Mouse (Mus musculus): ENCODE measurements around the gene Accsl. TPM values are rescaled to one million over a fixed set of nuclear protein-coding genes. Genes with fewer than 3 reads are reported as not detected.
A peak's percentile ranks its signal among the peaks of the same experiment; 100 is the strongest.

The Accsl gene
- polyA plus RNA-seq, 1 experiment from 2014 or later = 0.33 TPM

DNA sequence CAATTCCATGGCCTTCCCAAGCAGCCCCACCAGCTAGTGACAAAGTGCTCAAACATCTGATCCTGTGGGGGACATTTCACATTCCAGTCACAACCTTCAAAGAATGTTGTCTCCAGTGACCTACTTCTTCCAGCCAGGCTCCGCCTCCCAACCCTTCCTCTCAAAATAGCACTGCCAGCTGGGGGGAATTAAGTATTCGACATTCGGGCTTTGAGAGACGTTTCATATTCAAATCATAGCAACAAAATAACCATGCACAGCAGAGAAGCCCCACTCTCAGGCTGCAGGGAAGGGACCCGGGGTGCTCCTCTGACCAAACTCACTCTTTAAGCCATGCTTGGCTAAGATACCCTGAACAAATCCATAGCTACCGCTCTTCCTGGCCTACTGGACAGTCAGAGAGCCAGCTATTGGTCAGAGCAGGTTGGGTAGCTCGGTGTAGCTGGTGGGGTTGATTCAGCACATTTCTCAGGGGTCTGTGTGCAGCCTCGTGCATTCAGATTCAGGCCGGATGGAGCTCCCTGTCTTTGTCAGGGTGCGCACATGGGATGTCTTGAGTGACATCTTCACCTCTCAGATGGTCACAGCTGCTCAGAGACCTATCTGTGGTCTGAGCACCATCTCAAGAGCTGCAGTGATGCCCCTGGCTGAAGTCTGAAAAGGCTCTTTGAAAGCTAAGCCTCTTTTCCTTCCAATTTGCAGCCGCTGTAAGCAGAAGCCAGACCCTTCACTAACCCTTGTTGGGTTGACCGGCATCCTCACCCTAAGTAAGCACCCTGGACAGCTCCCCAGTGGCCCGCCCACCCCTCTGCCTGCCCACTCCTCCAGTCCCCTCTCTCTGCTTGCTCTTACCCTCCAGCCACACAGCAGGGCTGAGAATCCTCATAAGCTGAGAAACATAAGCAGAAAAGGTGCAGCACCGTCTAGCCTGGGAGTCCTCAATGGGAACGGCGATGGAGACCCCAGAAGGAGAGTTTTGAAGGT lies 30.7 kb upstream of the Accsl start:
- Histone ChIP-seq H3K4me2 (ENCODE audit: low read depth, low read length) (no peak overlapping the region), H3K27me3 (ENCODE audit: control insufficient read depth, insufficient read depth, low read length) (no peaks in the 10 kb centered on the region), H3K36me3 (ENCODE audit: control insufficient read depth, insufficient read depth, low read length) (no peaks in the 10 kb centered on the region), H3K9me3 (ENCODE audit: control insufficient read depth, low read length) (no peaks in the 10 kb centered on the region), H3K4me1 (ENCODE audit: control insufficient read depth, insufficient read depth, low read length) (no peaks in the 10 kb centered on the region), H3K9ac (replicated peaks; ENCODE audit: low read depth, low read length) (no peak overlapping the region), H3K4me3 (ENCODE audit: low read depth, low read length) (no peak overlapping the region), H3K27ac (ENCODE audit: low read depth, low read length) (no peak overlapping the region)
- ATAC-seq (ENCODE audit: low read depth) = no peak
- 54% methylated on average over 16 of the region's 16 CpGs for WGBS

DNA sequence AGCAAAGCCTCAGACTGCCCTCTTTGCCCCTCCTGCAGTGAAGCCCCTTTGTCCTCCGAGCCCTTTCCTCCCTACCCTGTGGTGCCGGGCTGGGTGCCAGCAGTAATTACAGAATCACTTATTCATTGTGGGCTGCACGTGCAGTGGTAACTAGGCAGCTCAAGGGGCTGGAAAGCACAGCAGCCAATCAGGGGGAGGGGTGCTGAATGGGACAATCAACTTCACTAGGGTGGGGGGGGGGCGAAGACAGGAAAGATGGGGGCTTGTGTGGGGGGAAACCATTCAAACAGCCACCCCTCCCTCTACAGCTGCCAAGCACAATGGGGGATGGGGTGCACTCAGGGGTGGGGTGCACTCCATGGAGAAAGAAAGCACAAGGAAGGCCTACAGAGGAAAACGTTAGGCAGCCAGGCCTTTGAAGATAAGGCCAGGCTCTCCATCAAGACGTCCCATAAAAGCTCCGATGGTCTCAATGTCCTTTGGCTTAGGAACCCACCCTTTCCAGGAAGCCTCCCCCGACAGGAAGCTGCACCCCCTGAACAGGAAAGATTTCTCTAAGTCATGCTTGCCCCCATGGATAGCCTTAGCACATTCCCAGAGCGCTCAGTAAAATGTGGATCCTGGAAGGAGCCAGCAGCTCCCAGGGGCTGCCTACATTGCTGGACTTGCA lies 22.8 kb upstream of the Accsl start:
- WGBS = 7% methylated on average over 8 of the region's 9 CpGs
- H3K9ac ChIP-seq (replicated peaks; ENCODE audit: low read depth, low read length) = no peak overlapping the region

DNA sequence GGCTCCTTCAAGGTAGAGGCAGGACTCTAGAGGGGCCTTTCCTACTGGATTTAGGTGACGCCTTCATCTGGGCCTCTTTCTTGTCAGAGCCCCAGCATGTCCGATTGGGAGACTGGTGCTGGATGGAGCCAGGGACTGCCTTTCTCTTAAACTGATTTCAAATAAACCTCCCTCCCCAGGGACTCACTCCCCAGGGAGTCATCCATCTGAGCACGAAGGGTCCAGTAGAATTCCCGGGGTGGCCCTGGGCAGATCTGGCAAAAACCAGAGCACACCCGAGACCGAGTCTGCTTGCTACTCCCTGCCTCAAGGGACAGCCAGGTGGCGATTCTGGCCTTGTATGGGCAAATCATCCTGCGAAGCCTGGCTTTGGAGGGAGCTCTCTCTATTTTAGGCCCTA lies 21.2 kb upstream of the Accsl start:
- Histone ChIP-seq H3K27me3 (ENCODE audit: control insufficient read depth, insufficient read depth, low read length) (no peaks in the 10 kb centered on the region), H3K9ac (replicated peaks; ENCODE audit: low read depth, low read length) (no peak overlapping the region), H3K4me1 (ENCODE audit: control insufficient read depth, insufficient read depth, low read length) (peaks cover 10% of the 10 kb centered on the region), H3K27ac (ENCODE audit: low read depth, low read length) (no peak overlapping the region), H3K9me3 (ENCODE audit: control insufficient read depth, low read length) (no peaks in the 10 kb centered on the region), H3K4me3 (ENCODE audit: low read depth, low read length) (no peak overlapping the region), H3K36me3 (ENCODE audit: control insufficient read depth, insufficient read depth, low read length) (no peaks in the 10 kb centered on the region), H3K4me2 (ENCODE audit: low read depth, low read length) (no peak overlapping the region)
- no peak for ATAC-seq (ENCODE audit: low read depth)
- WGBS = 63% methylated on average over 8 of the region's 8 CpGs

More for the DNA sequence above, 22.8 kb upstream of the Accsl start:
- peak; percentile 95 for ATAC-seq (ENCODE audit: low read depth)
- H3K36me3 ChIP-seq (ENCODE audit: control insufficient read depth, insufficient read depth, low read length) = no peaks in the 10 kb centered on the region
- no peak overlapping the region for H3K4me2 ChIP-seq (ENCODE audit: low read depth, low read length)
- peak overlapping the region; percentile 69 for H3K27ac ChIP-seq (ENCODE audit: low read depth, low read length)
- peaks cover 10% of the 10 kb centered on the region for H3K4me1 ChIP-seq (ENCODE audit: control insufficient read depth, insufficient read depth, low read length)
- no peak overlapping the region for H3K4me3 ChIP-seq (ENCODE audit: low read depth, low read length)
- H3K27me3 ChIP-seq (ENCODE audit: control insufficient read depth, insufficient read depth, low read length) = no peaks in the 10 kb centered on the region
- H3K9me3 ChIP-seq (ENCODE audit: control insufficient read depth, low read length) = no peaks in the 10 kb centered on the region

DNA sequence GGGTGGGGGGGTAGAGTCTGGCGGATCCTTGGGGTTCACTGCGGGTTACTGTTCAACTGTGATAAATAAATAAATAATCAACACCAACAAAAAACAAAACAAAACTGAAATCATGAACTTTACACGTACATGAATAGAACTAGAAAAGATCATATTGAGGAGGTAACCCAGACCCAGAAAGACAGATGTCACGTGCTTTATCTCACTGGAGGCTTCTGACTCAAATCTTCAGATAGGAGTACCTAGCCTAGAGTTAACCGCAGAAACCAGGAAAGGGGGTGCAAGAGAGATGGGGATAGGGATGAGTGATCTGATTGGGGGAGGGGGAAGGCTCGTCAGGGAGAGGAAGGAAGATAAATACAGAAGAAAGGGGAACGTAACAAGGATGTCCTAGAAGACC lies 20.1 kb upstream of the Accsl start:
- no peak for ATAC-seq (ENCODE audit: low read depth)
- 94% methylated on average over 7 of the region's 7 CpGs for WGBS
- no peak overlapping the region for H3K4me3 ChIP-seq (ENCODE audit: low read depth, low read length)

DNA sequence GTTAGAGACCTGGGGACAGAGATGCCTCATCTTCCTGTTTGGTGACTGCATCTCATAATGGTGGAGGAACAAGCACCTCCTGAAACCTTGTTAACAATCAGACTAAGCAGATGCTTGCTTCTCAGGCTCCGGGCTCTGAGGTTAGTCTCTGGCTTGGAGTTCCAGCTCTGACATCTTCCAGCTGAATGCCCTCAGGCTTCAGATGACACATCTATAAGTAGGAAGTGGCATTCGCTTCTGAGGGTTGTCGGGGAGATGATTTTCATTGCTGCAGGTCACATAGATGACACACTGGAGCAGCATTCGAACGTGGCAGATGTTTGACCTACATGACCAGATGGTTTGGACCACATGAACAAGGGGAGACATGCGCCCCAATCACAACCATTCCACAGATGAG lies 19.4 kb upstream of the Accsl start:
- H3K4me2 ChIP-seq (ENCODE audit: low read depth, low read length) = no peak overlapping the region
- H3K9me3 ChIP-seq (ENCODE audit: control insufficient read depth, low read length) = no peaks in the 10 kb centered on the region
- H3K36me3 ChIP-seq (ENCODE audit: control insufficient read depth, insufficient read depth, low read length) = no peaks in the 10 kb centered on the region
- H3K9ac ChIP-seq (replicated peaks; ENCODE audit: low read depth, low read length) = no peak overlapping the region
- no peak overlapping the region for H3K27ac ChIP-seq (ENCODE audit: low read depth, low read length)
- WGBS = 91% methylated on average over 6 of the region's 6 CpGs
- H3K27me3 ChIP-seq (ENCODE audit: control insufficient read depth, insufficient read depth, low read length) = no peaks in the 10 kb centered on the region
- no peak for ATAC-seq (ENCODE audit: low read depth)
- peaks cover 10% of the 10 kb centered on the region for H3K4me1 ChIP-seq (ENCODE audit: control insufficient read depth, insufficient read depth, low read length)
- no peak overlapping the region for H3K4me3 ChIP-seq (ENCODE audit: low read depth, low read length)

More for the DNA sequence above, 20.1 kb upstream of the Accsl start:
- H3K9ac ChIP-seq (replicated peaks; ENCODE audit: low read depth, low read length) = no peak overlapping the region
- peaks cover 10% of the 10 kb centered on the region for H3K4me1 ChIP-seq (ENCODE audit: control insufficient read depth, insufficient read depth, low read length)
- H3K4me2 ChIP-seq (ENCODE audit: low read depth, low read length) = no peak overlapping the region
- H3K36me3 ChIP-seq (ENCODE audit: control insufficient read depth, insufficient read depth, low read length) = no peaks in the 10 kb centered on the region
- no peak overlapping the region for H3K27ac ChIP-seq (ENCODE audit: low read depth, low read length)
- no peaks in the 10 kb centered on the region for H3K27me3 ChIP-seq (ENCODE audit: control insufficient read depth, insufficient read depth, low read length)
- no peaks in the 10 kb centered on the region for H3K9me3 ChIP-seq (ENCODE audit: control insufficient read depth, low read length)

DNA sequence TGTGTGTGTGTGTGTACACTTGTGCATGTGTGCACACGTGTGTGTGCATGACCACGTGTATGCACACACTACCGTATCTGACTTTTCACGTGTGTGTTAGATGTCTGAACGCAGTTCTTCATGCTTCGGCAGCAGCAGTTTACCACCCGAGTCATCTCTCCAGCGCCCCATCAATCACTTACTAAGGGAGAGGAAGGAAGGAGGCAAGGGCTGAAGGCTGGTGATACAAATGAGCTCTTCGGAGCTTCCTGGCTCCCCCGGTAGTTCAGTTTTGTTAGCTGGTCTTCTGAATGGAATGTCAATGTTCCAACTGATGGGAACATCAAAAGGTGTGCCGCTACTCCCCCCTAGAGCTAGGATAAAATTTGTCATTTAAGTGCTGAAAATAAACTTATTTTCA lies 18.3 kb upstream of the Accsl start:
- Histone ChIP-seq H3K9me3 (ENCODE audit: control insufficient read depth, low read length) (no peaks in the 10 kb centered on the region), H3K4me1 (ENCODE audit: control insufficient read depth, insufficient read depth, low read length) (peaks cover 10% of the 10 kb centered on the region), H3K9ac (replicated peaks; ENCODE audit: low read depth, low read length) (no peak overlapping the region), H3K4me2 (ENCODE audit: low read depth, low read length) (no peak overlapping the region), H3K27ac (ENCODE audit: low read depth, low read length) (no peak overlapping the region), H3K4me3 (ENCODE audit: low read depth, low read length) (no peak overlapping the region), H3K27me3 (ENCODE audit: control insufficient read depth, insufficient read depth, low read length) (no peaks in the 10 kb centered on the region), H3K36me3 (ENCODE audit: control insufficient read depth, insufficient read depth, low read length) (no peaks in the 10 kb centered on the region)
- 69% methylated on average over 11 of the region's 11 CpGs for WGBS
- ATAC-seq (ENCODE audit: low read depth) = no peak

DNA sequence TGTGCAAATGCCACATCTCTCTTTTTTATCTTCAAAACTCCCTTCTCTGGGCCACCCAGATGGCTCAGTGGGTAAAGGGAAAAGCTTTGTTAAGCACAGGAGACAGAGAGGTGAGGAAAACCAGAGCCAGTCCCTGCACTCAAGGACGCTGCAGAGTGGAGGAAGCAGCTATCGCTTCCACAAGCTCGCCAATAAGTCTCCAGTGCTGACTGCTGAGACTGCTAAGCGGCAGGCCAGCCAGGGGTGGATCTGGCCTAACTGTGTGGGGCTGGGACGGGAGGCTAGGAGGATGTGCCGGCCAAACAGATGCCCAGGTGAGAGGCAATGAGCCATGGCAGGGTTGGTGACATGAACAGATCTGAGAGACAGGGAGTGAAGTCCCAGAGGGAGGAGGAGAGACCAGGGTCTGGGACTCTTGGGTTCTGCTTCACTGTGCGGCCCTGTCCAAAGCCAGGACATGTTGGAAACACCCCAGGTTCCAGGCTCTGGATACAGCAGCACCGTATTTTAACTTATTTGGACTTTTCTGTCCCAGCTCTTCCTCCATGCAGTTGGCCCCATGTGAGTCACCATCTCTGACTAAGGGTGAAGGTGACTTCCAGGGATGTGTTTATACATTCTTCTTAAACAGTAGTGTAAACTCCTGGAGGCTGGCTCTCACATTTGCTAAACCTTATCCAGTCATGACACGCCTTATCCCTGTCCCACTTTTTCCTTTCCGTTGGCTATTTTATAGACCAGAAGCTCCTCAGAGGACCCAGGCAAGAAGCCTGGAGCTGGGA lies 17.2 kb upstream of the Accsl start:
- no peak for ATAC-seq (ENCODE audit: low read depth)
- Histone ChIP-seq H3K9ac (replicated peaks; ENCODE audit: low read depth, low read length) (no peak overlapping the region), H3K27me3 (ENCODE audit: control insufficient read depth, insufficient read depth, low read length) (no peaks in the 10 kb centered on the region), H3K9me3 (ENCODE audit: control insufficient read depth, low read length) (no peaks in the 10 kb centered on the region), H3K4me3 (ENCODE audit: low read depth, low read length) (no peak overlapping the region), H3K4me1 (ENCODE audit: control insufficient read depth, insufficient read depth, low read length) (peaks cover 4% of the 10 kb centered on the region), H3K4me2 (ENCODE audit: low read depth, low read length) (no peak overlapping the region), H3K36me3 (ENCODE audit: control insufficient read depth, insufficient read depth, low read length) (no peaks in the 10 kb centered on the region), H3K27ac (ENCODE audit: low read depth, low read length) (no peak overlapping the region)
- 66% methylated on average over 10 of the region's 10 CpGs for WGBS

DNA sequence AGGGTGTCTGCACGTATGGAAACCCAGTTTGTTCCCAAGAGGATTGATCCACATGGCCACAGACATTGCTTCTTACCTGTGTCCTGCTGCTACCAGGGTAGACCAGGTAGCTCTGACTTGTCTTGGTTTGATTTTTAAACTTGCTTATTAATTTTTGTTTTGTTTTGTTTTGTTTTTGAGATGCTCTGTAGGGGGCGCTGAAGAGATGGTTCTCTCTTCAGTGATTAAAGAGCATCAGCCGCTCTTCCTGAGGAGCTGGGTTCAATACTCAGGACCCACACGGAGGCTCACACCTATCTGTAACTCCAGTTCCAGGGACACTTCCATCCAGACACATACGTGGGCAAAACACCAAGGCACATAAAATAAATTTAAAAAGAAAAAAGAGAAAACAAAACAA lies 14.1 kb upstream of the Accsl start:
- no peak for ATAC-seq (ENCODE audit: low read depth)
- H3K4me3 ChIP-seq (ENCODE audit: low read depth, low read length) = no peak overlapping the region
- H3K4me2 ChIP-seq (ENCODE audit: low read depth, low read length) = no peak overlapping the region
- H3K27me3 ChIP-seq (ENCODE audit: control insufficient read depth, insufficient read depth, low read length) = no peaks in the 10 kb centered on the region
- no peaks in the 10 kb centered on the region for H3K9me3 ChIP-seq (ENCODE audit: control insufficient read depth, low read length)
- H3K9ac ChIP-seq (replicated peaks; ENCODE audit: low read depth, low read length) = no peak overlapping the region
- 60% methylated on average over 5 of the region's 5 CpGs for WGBS
- H3K27ac ChIP-seq (ENCODE audit: low read depth, low read length) = no peak overlapping the region
- no peaks in the 10 kb centered on the region for H3K36me3 ChIP-seq (ENCODE audit: control insufficient read depth, insufficient read depth, low read length)
- H3K4me1 ChIP-seq (ENCODE audit: control insufficient read depth, insufficient read depth, low read length) = no peaks in the 10 kb centered on the region

Data from neural tube, embryonic 14.5 days (tissue).